Mouse (Mus musculus): ENCODE results near the gene Ppara.

Ppara gene

GRCm38 (mm10) chr15:85807404-85807803 lies 72.6 kb downstream of the Ppara start:
- no peak for DNase-seq (ENCODE audit: low read depth)

- no peak for DNase-seq (ENCODE audit: low read depth)
These were observed 73.2 kb downstream of the Ppara start for GRCm38 (mm10) chr15:85808031-85808430.

- DNase-seq (ENCODE audit: low read depth): no peak
These were observed 73.7 kb downstream of the Ppara start for GRCm38 (mm10) chr15:85808434-85808833.

- no peak for DNase-seq (ENCODE audit: low read depth)
These were observed 74.3 kb downstream of the Ppara start for GRCm38 (mm10) chr15:85809091-85809490.

GRCm38 (mm10) chr15:85810462-85810805 lies 75.7 kb downstream of the Ppara start:
- peak; percentile 5 for DNase-seq (ENCODE audit: low read depth)

GRCm38 (mm10) chr15:85810806-85811521 lies 76.2 kb downstream of the Ppara start:
- no peak for DNase-seq (ENCODE audit: low read depth)

- peak; percentile 96 for DNase-seq (ENCODE audit: low read depth)
These were observed 76.9 kb downstream of the Ppara start, which contains the start of gene Cdpf1 for GRCm38 (mm10) chr15:85811535-85812277. Gene Cdpf1, minus strand, starts transcription at chr15:85811697.

GRCm38 (mm10) chr15:85813428-85813827 lies 78.6 kb downstream of the Ppara start:
- DNase-seq (ENCODE audit: low read depth): no peak

GRCm38 (mm10) chr15:85821203-85822010 lies 86.6 kb downstream of the Ppara start, which contains the start of gene Pkdrej:
Gene Pkdrej, minus strand, starts transcription at chr15:85821734.
- DNase-seq (ENCODE audit: low read depth): no peak

- DNase-seq (ENCODE audit: low read depth): no peak
These were observed 87.2 kb downstream of the Ppara start for GRCm38 (mm10) chr15:85822011-85822359.

- no peak for DNase-seq (ENCODE audit: low read depth)
These were observed 91.9 kb downstream of the Ppara start for GRCm38 (mm10) chr15:85826676-85827075.

- DNase-seq (ENCODE audit: low read depth): no peak
These were observed 93.3 kb downstream of the Ppara start for GRCm38 (mm10) chr15:85828071-85828470.

- DNase-seq (ENCODE audit: low read depth): no peak
These were observed 94.7 kb downstream of the Ppara start for GRCm38 (mm10) chr15:85829470-85829869.

GRCm38 (mm10) chr15:85831954-85832590 lies 97.3 kb downstream of the Ppara start, which contains the start of gene Ttc38:
Gene Ttc38, plus strand, starts transcription at chr15:85832306.
- no peak for DNase-seq (ENCODE audit: low read depth)

GRCm38 (mm10) chr15:85832599-85832998 lies 97.8 kb downstream of the Ppara start:
- DNase-seq (ENCODE audit: low read depth): no peak

GRCm38 (mm10) chr15:85835335-85835734 lies 100.6 kb downstream of the Ppara start:
- DNase-seq (ENCODE audit: low read depth): peak; percentile 21

- no peak for DNase-seq (ENCODE audit: low read depth)
These were observed 102.1 kb downstream of the Ppara start for GRCm38 (mm10) chr15:85836887-85837286.

GRCm38 (mm10) chr15:85840983-85841382 lies 106.2 kb downstream of the Ppara start:
- DNase-seq (ENCODE audit: low read depth): no peak

- DNase-seq (ENCODE audit: low read depth): no peak
These were observed 107.1 kb downstream of the Ppara start for GRCm38 (mm10) chr15:85841796-85842360.

GRCm38 (mm10) chr15:85845071-85845470 lies 110.3 kb downstream of the Ppara start:
- DNase-seq (ENCODE audit: low read depth): no peak

- peak; percentile 62 for DNase-seq (ENCODE audit: low read depth)
These were observed 117.0 kb downstream of the Ppara start for GRCm38 (mm10) chr15:85851656-85852392.

All from 416B (cell line).